Mouse (Mus musculus) myocyte (in vitro differentiated cells): ENCODE data around the gene Krtap12-1.

Source experiments
- POLR2A ChIP-seq: IDR thresholded peaks from one replicate; pipeline ENCODE4 v1.6.1; 2011; ENCODE audit warnings: low read depth, mild to moderate bottlenecking, control low read depth, moderate library complexity; ENCODE audit not compliant: insufficient read length
- POLR2AphosphoS2 ChIP-seq: IDR thresholded peaks from one replicate; pipeline ENCODE4 v1.6.1; 2011; ENCODE audit warnings: low read depth, control low read depth; ENCODE audit not compliant: insufficient read length
- TCF12 ChIP-seq: IDR thresholded peaks from one replicate; pipeline ENCODE4 v1.6.1; 2011; ENCODE audit warnings: mild to moderate bottlenecking, control low read depth; ENCODE audit not compliant: poor library complexity, insufficient read depth, severe bottlenecking
- TCF3 ChIP-seq: IDR thresholded peaks from one replicate; pipeline ENCODE4 v1.6.1; 2011; ENCODE audit warnings: low read depth, control low read depth; ENCODE audit not compliant: insufficient read length

GRCm38 (mm10) chr10:77709831-77710230 lies 10.6 kb upstream of the Krtap12-1 start:
- TF ChIP-seq POLR2A, result no peak
- no peak for TF ChIP-seq TCF12
- TF ChIP-seq TCF3, result no peak
- no peak for TF ChIP-seq POLR2AphosphoS2
